Mouse (Mus musculus) left cerebral cortex, postnatal 25 days (tissue): Measurements from ENCODE around the gene 1810062G17Rik. TPM values are rescaled to one million over a fixed set of nuclear protein-coding genes. Genes with fewer than 3 reads are reported as not detected.

ENCODE experiments used
- DNase-seq, 2 experiments: peaks; one replicate each; pipeline ENCODE4 v3.0.0; 2022; ENCODE audit warnings: low spot score in 2 of 2, mixed read lengths in 1 of 2
- intact Hi-C: fragments of 180-260 bp; cut with DNase I; formaldehyde crosslinking; loops from one replicate; pipeline ENCODE4 v1.15.1; 2025
- total RNA-seq, 2 experiments: library from RNA; stranded (reverse); gene quantifications; 2 replicates each; pipeline ENCODE4 v1.2.3; 2021

Gene 1810062G17Rik
- total RNA-seq, 2 experiments from 2014 or later: not detected

- intact Hi-C loops: loop anchor here (1.0 to 10.0 kb wide), 2 partner anchors 112 to 286 kb away; no protein-coding TSS in a partner anchor
- DNase-seq: peak; percentile 72 to 88
Observed at GRCm38 (mm10) chr3:36496746-36497145, 21.0 kb downstream of the 1810062G17Rik start.

GRCm38 (mm10) chr3:36498224-36498623, 22.5 kb downstream of the 1810062G17Rik start:
- intact Hi-C loops: loop anchor here (10.0 kb wide), 1 partner anchor 113 kb away; no protein-coding TSS in a partner anchor
- no peak for DNase-seq

- intact Hi-C loops: loop anchor here (10.0 kb wide), 1 partner anchor 115 kb away; no protein-coding TSS in a partner anchor
- no peak for DNase-seq
Observed at GRCm38 (mm10) chr3:36499418-36499817, 23.7 kb downstream of the 1810062G17Rik start.

- intact Hi-C loops: no loop called here
Observed at GRCm38 (mm10) chr3:36500976-36501375, 25.2 kb downstream of the 1810062G17Rik start.

GRCm38 (mm10) chr3:36501546-36501945, 25.8 kb downstream of the 1810062G17Rik start:
- intact Hi-C loops: no loop called here
- DNase-seq: no peak

More at GRCm38 (mm10) chr3:36500976-36501375, 25.2 kb downstream of the 1810062G17Rik start:
- peak in 1 of 2 experiments; percentile 45 for DNase-seq

- no peak for DNase-seq
- intact Hi-C loops: no loop called here
Observed at GRCm38 (mm10) chr3:36505306-36505705, 29.6 kb downstream of the 1810062G17Rik start.

GRCm38 (mm10) chr3:36505809-36506735, 30.3 kb downstream of the 1810062G17Rik start:
- intact Hi-C loops: no loop called here
- DNase-seq: no peak

- intact Hi-C loops: no loop called here
- DNase-seq: no peak
Observed at GRCm38 (mm10) chr3:36511491-36511890, 35.8 kb downstream of the 1810062G17Rik start.

- intact Hi-C loops: loop anchor here (2.0 kb wide), 2 partner anchors 15 to 29 kb away; no protein-coding TSS in a partner anchor
- peak; percentile 60 to 94 for DNase-seq
Observed at GRCm38 (mm10) chr3:36516196-36516595, 40.5 kb downstream of the 1810062G17Rik start.

GRCm38 (mm10) chr3:36521073-36522060, 45.6 kb downstream of the 1810062G17Rik start, which contains the start of gene Gm11549:
Gene Gm11549 (minus strand): TSS chr3:36521813.
- intact Hi-C loops: no loop called here
- DNase-seq: peak; percentile 57 to 64

- intact Hi-C loops: no loop called here
Observed at GRCm38 (mm10) chr3:36522137-36522536, 46.4 kb downstream of the 1810062G17Rik start.

GRCm38 (mm10) chr3:36524466-36524865, 48.7 kb downstream of the 1810062G17Rik start:
- intact Hi-C loops: no loop called here
- DNase-seq: peak in 1 of 2 experiments; percentile 60

More at GRCm38 (mm10) chr3:36522137-36522536, 46.4 kb downstream of the 1810062G17Rik start:
- no peak for DNase-seq

- peak; percentile 54 to 95 for DNase-seq
- intact Hi-C loops: loop anchor here (2.0 to 10.0 kb wide), 3 partner anchors 14 to 204 kb away; no protein-coding TSS in a partner anchor
Observed at GRCm38 (mm10) chr3:36530345-36530744, 54.6 kb downstream of the 1810062G17Rik start.

- intact Hi-C loops: loop anchor here (2.0 to 10.0 kb wide), 3 partner anchors 14 to 204 kb away; no protein-coding TSS in a partner anchor
- no peak for DNase-seq
Observed at GRCm38 (mm10) chr3:36530781-36531180, 55.0 kb downstream of the 1810062G17Rik start.

- DNase-seq: peak in 1 of 2 experiments; percentile 77
- intact Hi-C loops: loop anchor here (2.0 to 10.0 kb wide), 3 partner anchors 14 to 204 kb away; no protein-coding TSS in a partner anchor
Observed at GRCm38 (mm10) chr3:36531242-36531641, 55.5 kb downstream of the 1810062G17Rik start.
